ENCODE assay signal across 9 mouse cellular contexts in the genomic region with DNA sequence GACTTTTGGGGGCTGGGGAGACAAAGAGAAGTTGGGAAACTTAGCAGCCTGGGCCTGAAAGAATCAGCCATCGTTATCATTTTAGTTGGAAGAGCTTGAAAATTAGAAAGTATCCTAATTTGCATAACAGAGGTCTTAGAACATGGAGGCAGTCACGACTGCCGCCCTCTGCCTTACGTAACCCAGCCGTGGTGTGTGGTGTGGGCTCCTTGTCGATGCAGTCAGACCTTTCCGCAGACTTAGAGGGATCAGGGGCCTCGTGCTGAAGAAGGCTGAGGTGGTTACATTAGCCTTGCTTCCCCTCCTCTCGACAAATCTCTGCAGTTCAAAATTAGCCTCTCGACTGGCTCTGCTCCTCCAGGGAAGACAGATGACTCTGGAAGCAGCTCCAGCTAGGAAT. TPM values are rescaled to one million over a fixed set of nuclear protein-coding genes. Genes with fewer than 3 reads are reported as not detected.
DNase-seq lines count a peak whose midpoint lies in the region; ATAC-seq lines count a peak whose summit lies in the region.
"Had no signal": no experiment of that assay in that cellular context is flagged by ENCODE, and none has a peak within 500 bp of the region (broad histone marks: within the 10 kb centered on the region; RNA-seq: fewer than 3 reads in every experiment).

No protein-coding gene starts in this region.

- no peaks in the 10 kb centered on the region for H3K9me3 ChIP-seq in embryonic facial prominence, embryonic 10.5 days
- H3K9me3 ChIP-seq in limb, embryonic 10.5 days (replicated peaks) = no peaks in the 10 kb centered on the region
- no peaks in the 10 kb centered on the region for H3K9me3 ChIP-seq in kidney, embryonic 15.5 days (replicated peaks)

- DNase-seq in left cerebral cortex, adult 18-20 months (ENCODE audit: low spot score in 2 of 2) = peak; percentile 60 to 81
- DNase-seq in left cerebral cortex, postnatal 4 days = no peak
- DNase-seq in embryonic facial prominence, embryonic 10.5 days (ENCODE audit: low spot score) = no peak
- DNase-seq in frontal cortex, adult 2 months (ENCODE audit: extremely low spot score in 1 of 2, low spot score in 1 of 2) = peak; percentile 71 to 78
- no peak for DNase-seq in limb, embryonic 10.5 days (ENCODE audit: low spot score)
- no peak for DNase-seq in gastrocnemius, postnatal 14 days
- DNase-seq in adrenal gland, postnatal 4 days (ENCODE audit: low spot score in 2 of 2) = no peak

- 70% methylated on average over 10 of the region's 10 CpGs for whole genome bisulfite sequencing in embryonic facial prominence, embryonic 10.5 days
- WGBS in limb, embryonic 10.5 days = 77% methylated on average over 10 of the region's 10 CpGs
- 74% methylated on average over 10 of the region's 10 CpGs for WGBS in kidney, embryonic 15.5 days

- H3K9ac ChIP-seq in kidney, embryonic 15.5 days = no peak overlapping the region

- no peak overlapping the region for H3K4me2 ChIP-seq in kidney, embryonic 15.5 days

- peaks cover 77% of the 10 kb centered on the region for H3K36me3 ChIP-seq in embryonic facial prominence, embryonic 10.5 days (replicated peaks)
- H3K36me3 ChIP-seq in limb, embryonic 10.5 days = peaks cover 73% of the 10 kb centered on the region
- H3K36me3 ChIP-seq in kidney, embryonic 15.5 days = peaks cover 58% of the 10 kb centered on the region

- H3K4me1 ChIP-seq in embryonic facial prominence, embryonic 10.5 days = peaks cover 16% of the 10 kb centered on the region
- peaks cover 16% of the 10 kb centered on the region for H3K4me1 ChIP-seq in limb, embryonic 10.5 days
- peaks cover 1% of the 10 kb centered on the region; the same call in 1 of the 2 replicates for H3K4me1 ChIP-seq in kidney, embryonic 15.5 days

- ATAC-seq in kidney, embryonic 15.5 days (replicated peaks; ENCODE audit: low FRiP score) = no peak

- H3K27ac ChIP-seq in embryonic facial prominence, embryonic 10.5 days (replicated peaks) = peak overlapping the region; percentile 16; the same call in 1 of the 2 replicates
- peak overlapping the region; percentile 64; the same call in 1 of the 2 replicates for H3K27ac ChIP-seq in limb, embryonic 10.5 days
- no peak overlapping the region for H3K27ac ChIP-seq in kidney, embryonic 15.5 days

- intact Hi-C loops in left cerebral cortex, postnatal 4 days (cut with DNase I) = loop anchor here (10.0 kb wide), 1 partner anchor 216 kb away; no protein-coding TSS in a partner anchor
- intact Hi-C loops in gastrocnemius, postnatal 14 days (cut with DNase I; ENCODE audit: low total_unique reads) = loop anchor here (10.0 kb wide), 1 partner anchor 216 kb away; no protein-coding TSS in a partner anchor

- H3K27me3 ChIP-seq in embryonic facial prominence, embryonic 10.5 days (replicated peaks; ENCODE audit: low read depth, poor library complexity, severe bottlenecking) = no peaks in the 10 kb centered on the region
- H3K27me3 ChIP-seq in limb, embryonic 10.5 days (ENCODE audit: low read depth, poor library complexity, severe bottlenecking) = no peaks in the 10 kb centered on the region
- H3K27me3 ChIP-seq in kidney, embryonic 15.5 days = no peaks in the 10 kb centered on the region

- H3K4me3 ChIP-seq in embryonic facial prominence, embryonic 10.5 days = no peak overlapping the region
- no peak overlapping the region for H3K4me3 ChIP-seq in limb, embryonic 10.5 days
- no peak overlapping the region for H3K4me3 ChIP-seq in kidney, embryonic 15.5 days (replicated peaks)

RNA-seq across cellular contexts. Expression of a gene that starts 10.9 kb away (rescaled TPM):
- 10 to 100 TPM; 27.7 to 30.7 TPM for total RNA-seq in left cerebral cortex, adult 18-20 months (2021)
- 10 to 100 TPM; 31.2 to 40.7 TPM for total RNA-seq in left cerebral cortex, postnatal 4 days (2021)
- 70.4 and 78.9 TPM in 2 replicates for polyA plus RNA-seq in embryonic facial prominence, embryonic 10.5 days (2016; fragmentation: Nextera tagmentation; extraction: Ambion mirVana)
- 14.4 and 16.9 TPM in 2 replicates for polyA plus RNA-seq in frontal cortex, adult 2 months (2012; rRNA removed)
- polyA plus RNA-seq in limb, embryonic 10.5 days (2016; fragmentation: Nextera tagmentation; extraction: Ambion mirVana) = 68.2 and 71.3 TPM in 2 replicates
- 10 to 100 TPM; 29.0 to 31.3 TPM for total RNA-seq in gastrocnemius, postnatal 14 days (2021)
- polyA plus RNA-seq in kidney, embryonic 15.5 days (2015; fragmentation: Nextera tagmentation; extraction: Ambion mirVana) = 57.3 and 61.0 TPM in 2 replicates
- 10 to 100 TPM; 58.6 to 59.5 TPM for total RNA-seq in adrenal gland, postnatal 4 days (2021)

RNA-seq across cellular contexts. Expression of a gene that starts 37.9 kb away (rescaled TPM):
- 10 to 100 TPM; 92.2 to 94.5 TPM for total RNA-seq in left cerebral cortex, adult 18-20 months (2021)
- 100 to 1,000 TPM; 150 to 152 TPM for total RNA-seq in left cerebral cortex, postnatal 4 days (2021)
- 14.7 and 15.4 TPM in 2 replicates for polyA plus RNA-seq in embryonic facial prominence, embryonic 10.5 days (2016; fragmentation: Nextera tagmentation; extraction: Ambion mirVana)
- 43.2 and 47.5 TPM in 2 replicates for polyA plus RNA-seq in frontal cortex, adult 2 months (2012; rRNA removed)
- polyA plus RNA-seq in limb, embryonic 10.5 days (2016; fragmentation: Nextera tagmentation; extraction: Ambion mirVana) = 11.9 and 13.6 TPM in 2 replicates
- 10 to 100 TPM; 37.7 to 38.7 TPM for total RNA-seq in gastrocnemius, postnatal 14 days (2021)
- polyA plus RNA-seq in kidney, embryonic 15.5 days (2015; fragmentation: Nextera tagmentation; extraction: Ambion mirVana) = 10.6 and 12.2 TPM in 2 replicates
- total RNA-seq in adrenal gland, postnatal 4 days (2021) = 10 to 100 TPM; 37.0 to 37.4 TPM

RNA-seq across cellular contexts. Expression of a gene that starts 44.3 kb away (rescaled TPM):
- total RNA-seq in left cerebral cortex, adult 18-20 months (2021) = not detected
- not detected for total RNA-seq in left cerebral cortex, postnatal 4 days (2021)
- 4.0 and 5.6 TPM in 2 replicates for polyA plus RNA-seq in embryonic facial prominence, embryonic 10.5 days (2016; fragmentation: Nextera tagmentation; extraction: Ambion mirVana)
- polyA plus RNA-seq in frontal cortex, adult 2 months (2012; rRNA removed) = 0.21 and 0.24 TPM in 2 replicates
- 1.5 and 5.6 TPM in 2 replicates for polyA plus RNA-seq in limb, embryonic 10.5 days (2016; fragmentation: Nextera tagmentation; extraction: Ambion mirVana)
- total RNA-seq in gastrocnemius, postnatal 14 days (2021) = not detected
- polyA plus RNA-seq in kidney, embryonic 15.5 days (2015; fragmentation: Nextera tagmentation; extraction: Ambion mirVana) = 1.0 and 1.7 TPM in 2 replicates
- total RNA-seq in adrenal gland, postnatal 4 days (2021) = 1 to 10 TPM; 6.9 to 7.6 TPM
- polyA plus RNA-seq: small intestine, adult 2 months had no signal

Comparison
In these comparisons a context has a peak if more than half of its experiments do, and no peak if none do; other contexts are left out.
1. DNase-seq: peak in left cerebral cortex, adult 18-20 months (2 of 2) and frontal cortex, adult 2 months (2 of 2); none in left cerebral cortex, postnatal 4 days (single experiment), embryonic facial prominence, embryonic 10.5 days (single experiment), limb, embryonic 10.5 days (single experiment), gastrocnemius, postnatal 14 days (single experiment) and adrenal gland, postnatal 4 days (0 of 2).
2. RNA of a gene that starts 44.3 kb away (total RNA-seq): 6.9 to 7.6 TPM in adrenal gland, postnatal 4 days; not detected in left cerebral cortex, postnatal 4 days, not detected in left cerebral cortex, adult 18-20 months and not detected in gastrocnemius, postnatal 14 days; every median in the first group is over 4 times any median in the second.